Mouse (Mus musculus): Measurements from ENCODE around the gene Gm48551.

The Gm48551 gene

DNA sequence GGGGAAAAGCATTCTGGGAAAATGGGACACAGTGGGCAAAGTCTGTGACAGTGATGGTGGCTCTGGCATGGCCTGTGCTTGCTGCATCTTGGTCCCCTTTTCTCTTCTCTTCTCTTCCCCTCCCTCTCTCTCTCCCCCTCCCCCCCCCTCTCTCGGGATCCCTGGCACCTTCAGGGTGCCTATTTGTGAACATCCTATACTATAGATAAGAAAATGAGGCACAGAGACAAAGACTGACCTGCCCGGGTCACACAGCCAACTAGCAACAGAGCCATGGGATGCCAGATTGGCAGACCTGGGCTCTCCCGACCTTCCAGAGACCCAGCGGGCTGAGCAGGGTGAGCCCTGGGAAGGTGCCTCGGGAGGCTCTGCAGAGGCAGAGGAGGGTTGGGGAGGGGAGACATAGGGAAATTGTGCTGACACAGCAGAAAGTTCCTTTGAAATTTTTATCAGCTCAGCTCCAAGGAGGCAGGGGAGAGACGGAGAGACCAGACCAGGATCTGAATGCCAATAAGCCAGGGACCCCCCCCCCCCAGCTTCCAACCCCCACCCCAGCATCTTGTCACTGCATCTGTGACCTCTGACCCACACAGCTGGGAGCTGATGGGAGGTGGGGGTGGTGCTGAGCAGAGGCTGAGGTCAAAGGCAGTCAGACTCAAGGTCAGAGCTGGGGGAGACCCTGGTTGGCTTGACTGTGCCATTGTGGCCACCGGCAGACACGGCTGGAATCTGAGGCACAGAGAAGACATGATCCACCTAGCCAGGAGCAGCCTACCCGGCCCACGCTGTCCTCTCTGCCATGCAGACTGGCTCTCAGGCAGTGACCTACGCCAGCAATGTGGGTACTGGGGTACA lies 34.2 kb downstream of the Gm48551 start:
- peak; percentile 12 to 16 for DNase-seq

- peak; percentile 6 to 19 for DNase-seq
Measured at GRCm38 (mm10) chr10:81419111-81419928, 35.1 kb downstream of the Gm48551 start.

- peak; percentile 64 for DNase-seq
Measured at GRCm38 (mm10) chr10:81420191-81420767, 36.0 kb downstream of the Gm48551 start.

GRCm38 (mm10) chr10:81421041-81421796 lies 37.0 kb downstream of the Gm48551 start:
- DNase-seq = peak; percentile 6 to 26

DNA sequence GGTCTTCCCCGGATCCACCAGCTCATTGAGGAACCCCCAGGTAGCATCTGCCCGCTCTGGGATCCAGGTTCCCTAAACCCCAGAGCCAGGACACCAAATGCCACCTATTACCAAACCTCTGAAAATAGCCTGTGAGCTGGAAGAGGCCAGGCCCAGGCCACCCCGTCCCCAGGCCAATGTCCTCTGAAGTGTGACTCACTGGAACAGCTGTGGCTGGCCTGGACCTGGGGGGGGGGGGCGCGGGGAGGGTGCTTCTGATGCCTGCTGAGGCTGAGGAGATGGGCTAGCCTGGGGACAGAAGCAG lies 37.5 kb downstream of the Gm48551 start:
- no peak for DNase-seq

DNA sequence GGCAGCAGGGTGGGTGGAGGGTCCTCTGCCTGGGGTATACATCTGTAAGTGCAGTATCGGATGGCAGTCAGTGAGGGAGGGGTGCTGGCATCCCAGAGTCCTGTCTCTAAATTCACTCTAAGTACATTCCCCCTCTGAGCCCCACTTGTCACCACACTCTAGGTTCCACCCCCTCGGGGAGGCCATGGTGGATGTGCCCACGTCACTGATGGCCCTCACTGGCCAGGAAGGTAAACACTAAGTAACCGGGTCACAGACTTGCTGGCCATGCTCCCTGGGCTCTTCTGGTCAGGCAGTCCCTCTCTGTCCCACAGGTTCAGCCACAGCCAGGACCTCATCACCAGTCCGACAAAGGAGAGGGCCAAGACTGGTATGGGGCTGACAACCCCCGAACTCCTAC lies 37.9 kb downstream of the Gm48551 start:
- DNase-seq = peak; percentile 14 to 23

DNA sequence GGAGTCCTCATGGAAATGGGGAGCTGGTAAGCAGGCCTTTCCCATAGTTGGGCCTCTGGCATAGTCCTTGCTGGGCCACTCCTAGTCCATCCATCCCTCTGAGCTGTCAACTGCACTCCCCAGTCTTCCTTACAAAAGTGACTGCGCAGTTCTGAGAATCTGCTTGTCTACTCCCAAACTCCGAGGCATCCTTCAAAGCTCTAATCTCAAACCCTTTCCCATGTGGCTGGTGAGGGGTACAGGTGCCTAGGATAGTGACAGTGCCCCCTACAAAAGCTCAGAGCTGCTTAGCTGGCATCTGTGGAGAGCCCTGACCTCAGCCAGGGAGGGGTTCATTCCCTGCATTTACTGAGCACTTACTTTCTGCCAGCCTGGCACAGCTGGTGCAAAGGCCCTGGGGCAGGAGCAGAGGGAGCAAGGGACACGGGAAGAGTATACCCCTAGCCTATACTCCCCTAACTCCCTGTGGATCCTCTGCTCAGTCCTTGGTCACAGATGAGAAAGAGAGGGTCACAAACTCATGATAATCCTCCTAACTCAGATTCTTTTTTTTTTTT lies 38.5 kb downstream of the Gm48551 start:
- peak; percentile 6 to 19 for DNase-seq

DNA sequence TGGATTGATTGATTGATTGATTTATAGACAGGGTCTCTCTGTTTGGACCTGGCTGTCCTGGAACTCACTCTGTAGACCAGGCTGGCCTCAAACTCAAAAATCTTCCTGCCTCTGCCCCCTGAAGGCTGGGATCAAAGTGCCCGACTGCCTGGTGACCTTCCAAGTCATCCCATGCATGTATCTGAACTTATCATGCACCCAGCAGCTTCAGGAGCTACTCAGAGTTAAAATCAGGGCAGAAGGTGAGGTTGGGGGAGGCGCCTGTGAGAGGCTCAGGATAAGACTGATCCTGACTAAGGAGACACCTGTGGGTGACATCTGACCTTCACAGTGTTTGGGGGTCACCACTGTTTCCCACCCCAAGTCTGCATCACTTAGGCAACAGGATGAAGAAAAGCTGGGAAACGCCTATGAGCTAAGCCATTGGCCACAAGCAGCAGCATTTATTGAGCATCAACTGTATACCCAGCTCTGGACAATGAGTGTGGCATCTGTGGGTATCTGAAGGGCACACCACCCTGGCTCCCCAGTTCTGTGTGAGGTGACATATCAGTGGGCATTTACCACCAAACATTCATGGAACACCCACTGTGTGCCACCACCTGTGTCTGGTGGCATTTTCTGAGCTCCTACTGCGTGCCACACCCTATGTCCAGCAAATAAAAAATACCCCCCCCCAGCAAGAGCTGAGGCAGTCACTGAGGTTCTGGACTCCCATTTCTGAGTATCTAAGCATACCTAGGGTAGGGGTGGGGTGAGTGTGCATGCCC lies 39.4 kb downstream of the Gm48551 start:
- DNase-seq = peak in 1 of 2 experiments; percentile 19

- DNase-seq = peak; percentile 91 to 92
Measured at GRCm38 (mm10) chr10:81424246-81425051, 40.2 kb downstream of the Gm48551 start.

DNA sequence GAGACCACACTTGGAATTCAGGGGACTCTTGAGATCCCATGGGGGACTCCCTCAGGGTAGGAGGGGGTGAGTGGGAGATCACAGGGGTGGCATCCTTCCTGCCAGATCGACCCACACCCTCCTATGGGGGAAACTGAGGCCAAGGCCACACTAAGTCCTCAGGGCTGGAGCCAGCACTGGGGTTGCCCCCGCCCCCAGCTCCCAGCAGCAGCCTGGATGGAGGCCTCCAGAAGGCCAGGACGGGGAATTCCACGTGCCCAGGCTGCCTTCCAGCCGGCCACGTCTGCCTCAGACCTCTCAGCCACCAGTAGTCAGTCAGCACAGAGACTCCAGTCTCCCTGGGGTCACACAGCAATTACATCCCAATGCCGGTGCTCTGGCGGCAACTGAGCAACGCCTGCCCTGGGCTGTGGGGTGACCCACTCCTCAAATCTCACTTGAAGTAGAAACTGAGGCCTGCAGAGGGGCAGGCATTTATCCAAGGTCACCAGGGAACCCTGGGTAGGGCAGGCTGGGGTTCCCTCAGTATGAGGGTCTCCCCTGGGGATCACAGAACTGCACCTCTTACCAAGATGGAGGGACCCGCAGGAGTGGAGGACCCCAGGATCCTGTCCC lies 41.1 kb downstream of the Gm48551 start:
- DNase-seq = peak; percentile 65 to 71

DNA sequence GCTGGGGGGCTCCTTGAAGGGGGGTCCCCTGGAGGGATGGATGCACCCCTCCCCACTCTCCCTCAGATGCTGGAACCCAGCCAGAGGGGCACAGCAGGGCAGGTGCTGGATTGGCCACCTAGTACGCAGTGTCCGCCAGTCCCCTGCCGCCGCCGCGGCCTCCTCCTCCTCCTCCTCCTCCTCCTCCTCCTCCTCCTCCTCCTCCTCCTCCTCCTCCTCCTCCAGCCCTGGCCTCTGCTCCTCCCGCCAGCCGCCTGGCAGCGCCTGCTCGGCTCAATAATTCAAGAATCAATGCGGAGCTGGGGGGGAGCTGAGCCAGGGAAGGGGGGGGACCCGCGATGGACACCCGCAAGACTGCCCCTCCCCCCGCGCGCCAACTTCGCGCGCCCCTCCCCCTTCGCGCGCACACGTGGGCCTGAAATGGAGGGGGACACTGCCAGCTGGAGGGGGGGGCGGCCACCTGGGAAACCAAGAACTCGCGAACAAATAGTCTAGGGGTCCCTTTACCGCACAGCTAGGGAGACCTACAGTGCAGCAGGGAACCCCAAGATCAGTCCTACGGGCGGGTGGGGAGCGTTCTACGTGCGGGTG lies 41.9 kb downstream of the Gm48551 start:
- DNase-seq = peak; percentile 41 to 60

GRCm38 (mm10) chr10:81426897-81427296 lies 42.6 kb downstream of the Gm48551 start:
- peak; percentile 80 to 83 for DNase-seq

DNA sequence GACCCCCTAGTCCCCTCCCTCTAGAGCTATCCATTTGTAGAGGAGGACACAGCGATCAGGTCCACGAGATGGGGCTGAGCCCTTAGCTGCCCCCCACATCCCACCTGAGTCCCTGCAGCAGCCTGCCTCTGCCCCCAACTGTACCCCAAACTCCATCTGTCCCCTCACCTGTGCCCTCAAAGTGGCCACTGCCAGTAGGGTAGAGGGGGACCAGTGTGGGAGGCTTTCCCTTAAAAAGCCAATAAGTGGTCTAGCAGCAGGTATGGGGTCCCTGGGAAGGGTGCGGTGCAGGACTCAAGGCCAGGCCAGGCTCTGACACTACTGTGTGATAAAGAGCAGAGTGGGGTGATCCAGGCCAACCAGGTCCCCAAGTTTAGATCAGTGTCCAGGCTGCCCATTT lies 43.1 kb downstream of the Gm48551 start:
- no peak for DNase-seq

- DNase-seq = peak; percentile 70 to 73
Measured at GRCm38 (mm10) chr10:81427804-81428506, 43.7 kb downstream of the Gm48551 start.

- DNase-seq = peak in 1 of 2 experiments; percentile 5
Measured at GRCm38 (mm10) chr10:81428507-81428870, 44.2 kb downstream of the Gm48551 start.

- peak; percentile 19 to 31 for DNase-seq
Measured at GRCm38 (mm10) chr10:81429092-81429491, 44.8 kb downstream of the Gm48551 start.

DNA sequence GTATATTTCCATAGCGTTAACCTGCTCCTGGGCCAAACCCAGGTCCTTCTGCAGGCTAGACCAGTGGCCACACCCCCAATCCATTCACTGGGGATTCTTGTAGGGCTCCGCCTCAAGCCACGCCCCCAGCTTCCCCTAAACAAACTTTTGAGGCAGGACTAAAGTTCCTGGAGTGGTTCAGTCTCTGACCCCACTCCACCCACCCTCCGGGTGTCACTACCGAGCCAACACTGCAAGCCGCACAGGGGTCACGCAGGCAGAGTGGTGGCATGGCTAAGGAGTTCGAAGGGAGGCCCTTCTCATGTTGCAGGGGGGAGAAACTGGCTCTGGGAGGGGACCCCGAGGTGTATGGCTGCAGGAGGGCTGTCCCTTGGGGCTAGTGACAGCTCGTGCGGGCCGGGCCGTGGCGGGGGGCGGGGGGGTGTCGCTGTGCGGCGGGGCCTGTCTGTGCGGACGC lies 45.4 kb downstream of the Gm48551 start:
- peak; percentile 72 to 78 for DNase-seq

- peak; percentile 81 to 94 for DNase-seq
Measured at GRCm38 (mm10) chr10:81430141-81430830, 46.0 kb downstream of the Gm48551 start.

All from cerebellum, adult 18-20 months (tissue).